Mouse (Mus musculus) neural tube, embryonic 14.5 days (tissue): ENCODE measurements at regions not wholly inside any gene's neighbourhood (a gene's known extent, or its start where the extent isn't known, plus 50 kb on each side); places are given as distances from the start of the nearest gene placed in this dataset.

Experiments
- ATAC-seq: fragments of 200-750 bp; cut with Nextera tagmentation; 2 replicates; pipeline ENCODE4 v1.8.0; 2017; ENCODE audit warnings: low read depth, mild to moderate bottlenecking, moderate TSS enrichment, moderate library complexity
- H3K27ac ChIP-seq: fragments of 300-500 bp; sonication (generic); 2 replicates; pipeline ENCODE4 v1.5.1; 2014; ENCODE audit warnings: low read depth, mild to moderate bottlenecking, control low read depth, low read length, moderate library complexity, mixed read lengths
- H3K27me3 ChIP-seq: fragments of 300-500 bp; sonication (generic); 2 replicates; pipeline ENCODE4 v1.6.1; 2014; ENCODE audit warnings: low read length; ENCODE audit not compliant: control insufficient read depth, insufficient read depth
- H3K36me3 ChIP-seq: fragments of 300-500 bp; sonication (generic); 2 replicates; pipeline ENCODE4 v1.6.1; 2014; ENCODE audit warnings: low read length, mixed read lengths; ENCODE audit not compliant: control insufficient read depth, insufficient read depth
- H3K4me1 ChIP-seq: fragments of 300-500 bp; sonication (generic); 2 replicates; pipeline ENCODE4 v1.6.1; 2014; ENCODE audit warnings: low read length; ENCODE audit not compliant: control insufficient read depth, insufficient read depth
- H3K4me2 ChIP-seq: fragments of 300-500 bp; sonication (generic); 2 replicates; pipeline ENCODE4 v1.6.1; 2014; ENCODE audit warnings: mild to moderate bottlenecking, low read depth, low read length, control low read depth
- H3K4me3 ChIP-seq: fragments of 300-500 bp; sonication (generic); 2 replicates; pipeline ENCODE4 v1.5.1; 2014; ENCODE audit warnings: low read depth, low read length, control low read depth, mixed read lengths
- H3K9ac ChIP-seq: fragments of 300-500 bp; sonication (generic); replicated peaks from 2 replicates; pipeline ENCODE4 v1.6.1; 2014; ENCODE audit warnings: low read depth, mild to moderate bottlenecking, control low read depth, low read length, mixed read lengths
- H3K9me3 ChIP-seq: fragments of 300-500 bp; sonication (generic); 2 replicates; pipeline ENCODE4 v1.6.1; 2016; ENCODE audit warnings: low read length; ENCODE audit not compliant: control insufficient read depth
- WGBS: fragments of 180-500 bp; shearing (Covaris S2); extraction: QIAGEN DNeasy Blood & Tissue Kit; methylation state at CpG from one replicate; pipeline ENCODE4 v1.1.7; 2014; 5-methylcytosine and 5-hydroxymethylcytosine counted together

DNA sequence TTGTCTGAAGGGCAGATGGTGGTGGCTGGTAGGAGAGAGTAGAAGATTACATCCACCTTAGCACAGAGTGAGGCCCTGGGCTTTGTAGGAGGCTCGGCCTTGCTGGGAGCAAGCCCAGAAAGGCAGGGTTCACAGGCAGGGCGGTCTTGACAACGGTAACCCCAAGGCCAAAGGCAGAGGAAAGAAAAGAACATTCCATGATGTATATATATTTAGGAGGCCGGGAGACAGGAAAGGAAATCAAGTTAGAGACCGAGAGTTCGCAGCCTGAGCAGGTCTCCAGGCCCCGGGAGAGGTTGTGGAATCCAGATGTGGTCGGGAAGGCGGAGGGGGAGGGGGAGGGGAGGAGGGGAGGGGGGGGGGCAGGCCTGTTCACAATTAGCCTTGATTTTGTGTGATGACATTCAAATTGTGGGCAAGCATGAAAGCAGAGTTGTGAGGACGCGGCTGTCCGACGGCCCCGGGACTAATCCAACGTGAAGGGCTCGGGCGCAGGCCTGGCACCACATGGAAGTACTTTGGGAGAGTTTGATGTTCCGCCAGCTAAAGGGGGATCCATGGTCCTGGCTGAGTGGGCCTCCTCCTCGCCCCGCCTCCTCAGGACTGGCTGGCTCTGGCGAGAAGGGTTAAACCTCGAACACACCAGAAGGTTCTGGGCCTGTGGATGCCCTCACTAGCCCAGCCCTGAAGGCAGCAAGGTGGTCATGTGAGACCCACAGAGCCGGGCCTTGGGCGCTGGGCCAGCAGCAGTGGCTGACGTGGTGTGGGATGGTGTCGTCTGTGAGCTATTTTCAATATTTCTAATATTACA lies 131.8 kb upstream of the Gm26897 start:
- Histone ChIP-seq H3K27me3 (no peaks in the 10 kb centered on the region), H3K36me3 (no peaks in the 10 kb centered on the region), H3K27ac (no peak overlapping the region), H3K9ac (no peak overlapping the region), H3K9me3 (no peaks in the 10 kb centered on the region), H3K4me1 (no peaks in the 10 kb centered on the region), H3K4me2 (no peak overlapping the region), H3K4me3 (no peak overlapping the region)
- WGBS = 79% methylated on average over 23 of the region's 26 CpGs
- no peak for ATAC-seq

DNA sequence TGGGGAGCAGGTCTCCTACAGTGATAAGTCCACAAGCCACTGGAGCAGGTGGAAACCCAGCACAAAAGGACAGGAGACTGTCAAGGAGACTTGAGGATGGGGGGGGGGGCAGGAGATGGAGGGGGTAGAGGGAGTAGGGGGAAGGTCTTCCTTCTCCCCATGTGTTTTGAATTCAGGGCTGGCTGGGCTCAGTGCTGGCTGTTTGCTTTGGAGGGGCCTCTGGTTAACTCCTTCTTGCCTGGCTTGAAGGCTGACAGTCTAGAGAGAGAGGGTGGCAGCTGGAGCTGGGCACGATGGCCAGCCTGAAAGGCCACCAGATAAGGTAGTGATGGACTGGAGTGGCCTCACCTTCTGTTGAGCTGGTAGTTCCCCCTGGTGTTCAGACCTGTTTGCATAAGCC lies 120.0 kb upstream of the Gm26897 start:
- no CpG with 5 or more reads among the region's 1 CpGs for WGBS
- no peak overlapping the region for H3K9ac ChIP-seq
- no peaks in the 10 kb centered on the region for H3K4me1 ChIP-seq
- no peaks in the 10 kb centered on the region for H3K9me3 ChIP-seq
- H3K4me3 ChIP-seq = no peak overlapping the region
- H3K27ac ChIP-seq = no peak overlapping the region
- no peak overlapping the region for H3K4me2 ChIP-seq
- no peaks in the 10 kb centered on the region for H3K27me3 ChIP-seq
- ATAC-seq = no peak
- H3K36me3 ChIP-seq = no peaks in the 10 kb centered on the region

DNA sequence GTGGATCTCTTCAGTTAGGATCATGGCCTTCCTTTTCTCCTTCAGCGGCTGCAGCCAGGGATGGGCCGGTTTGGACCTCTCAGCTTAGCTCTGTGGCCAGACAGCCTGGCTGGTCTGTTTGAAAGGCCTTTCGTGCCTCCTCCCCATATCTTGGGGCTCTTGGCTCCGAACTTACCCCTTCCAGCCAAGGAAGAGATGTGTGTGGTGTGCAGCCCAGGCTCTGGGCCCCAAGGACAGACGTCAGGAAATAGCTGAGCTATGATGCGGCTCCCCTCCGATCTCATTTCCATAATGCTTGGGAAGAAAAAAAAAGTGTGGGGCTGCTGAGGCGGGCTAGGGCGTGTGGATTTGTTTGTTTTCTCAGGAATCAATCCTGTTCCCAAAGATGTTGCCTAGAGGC lies 113.8 kb upstream of the Gm26897 start:
- Histone ChIP-seq H3K36me3 (no peaks in the 10 kb centered on the region), H3K9me3 (no peaks in the 10 kb centered on the region), H3K27ac (no peak overlapping the region), H3K27me3 (no peaks in the 10 kb centered on the region), H3K4me3 (no peak overlapping the region), H3K4me1 (no peaks in the 10 kb centered on the region), H3K4me2 (no peak overlapping the region), H3K9ac (no peak overlapping the region)
- ATAC-seq = no peak
- WGBS = 55% methylated on average over 8 of the region's 9 CpGs

DNA sequence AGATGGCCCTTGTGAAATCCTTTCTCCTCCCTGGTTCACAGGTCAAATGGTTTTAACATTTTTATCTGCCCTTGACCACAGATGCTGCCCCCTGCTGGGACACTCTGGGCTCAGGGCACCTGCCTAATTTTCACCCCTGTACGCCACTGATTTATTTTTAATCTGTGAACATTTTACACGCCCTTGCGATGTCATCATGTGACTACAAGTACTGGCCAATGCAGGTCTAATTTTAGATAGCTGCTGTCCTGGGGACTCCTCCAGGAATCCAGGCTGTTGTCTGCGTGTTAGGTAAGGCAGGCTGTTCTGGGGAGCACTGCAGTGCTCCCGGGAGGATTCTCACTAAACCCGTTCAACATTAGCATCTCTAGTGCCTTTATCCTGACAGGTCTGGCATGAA lies 113.1 kb upstream of the Gm26897 start:
- Histone ChIP-seq H3K4me1 (no peaks in the 10 kb centered on the region), H3K9ac (no peak overlapping the region), H3K9me3 (no peaks in the 10 kb centered on the region), H3K36me3 (no peaks in the 10 kb centered on the region), H3K27me3 (no peaks in the 10 kb centered on the region), H3K4me2 (no peak overlapping the region), H3K27ac (no peak overlapping the region), H3K4me3 (no peak overlapping the region)
- 65% methylated on average over 6 of the region's 6 CpGs for WGBS
- ATAC-seq = no peak

DNA sequence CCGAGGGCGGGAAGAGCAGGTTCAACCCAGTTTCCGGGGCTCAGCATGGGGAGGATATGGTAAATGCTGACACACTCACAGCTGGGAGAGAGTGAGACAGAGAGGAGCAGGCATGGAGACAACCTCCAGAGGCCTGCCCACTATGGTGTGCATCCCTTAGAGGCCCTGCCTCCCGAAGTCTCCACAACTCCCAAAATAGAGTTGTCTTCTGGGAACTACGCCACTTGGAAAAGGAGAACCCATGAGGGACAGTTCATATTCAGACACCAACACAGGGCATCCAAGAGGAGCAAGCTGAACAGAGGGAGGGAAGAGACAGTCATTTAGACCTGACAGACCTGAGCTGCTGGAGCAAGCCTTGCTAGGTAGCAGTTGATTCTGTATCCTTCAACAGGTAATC lies 111.2 kb upstream of the Gm26897 start:
- Histone ChIP-seq H3K27ac (no peak overlapping the region), H3K27me3 (no peaks in the 10 kb centered on the region), H3K36me3 (no peaks in the 10 kb centered on the region), H3K9me3 (no peaks in the 10 kb centered on the region), H3K4me1 (no peaks in the 10 kb centered on the region), H3K4me2 (no peak overlapping the region), H3K4me3 (no peak overlapping the region), H3K9ac (no peak overlapping the region)
- ATAC-seq = no peak
- 90% methylated on average over 5 of the region's 5 CpGs for WGBS

DNA sequence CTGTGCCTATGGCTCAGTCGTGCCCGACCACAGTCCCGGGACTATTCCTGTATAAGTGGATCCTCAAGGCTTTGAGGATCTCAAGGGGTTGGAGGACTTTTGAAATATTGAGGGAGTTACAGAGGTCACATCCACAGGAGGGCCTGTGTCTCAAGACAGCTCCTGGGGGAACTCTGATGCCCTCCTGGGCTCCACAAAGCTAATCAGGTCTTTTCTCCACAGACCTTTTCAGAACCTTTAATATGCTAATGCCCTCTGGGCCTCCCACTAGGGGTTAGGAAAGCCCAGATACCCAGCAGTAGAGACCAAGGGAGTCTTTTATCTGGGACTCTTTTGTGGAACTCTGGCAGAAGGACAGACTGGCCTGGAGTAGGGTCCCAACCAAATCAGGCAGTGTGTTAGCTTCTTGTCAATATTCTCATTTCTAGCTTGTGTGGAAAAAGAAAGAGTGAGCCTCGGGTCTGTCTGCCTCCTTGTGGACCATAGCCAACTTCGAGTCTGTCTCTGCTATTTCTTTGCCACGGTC lies 107.4 kb upstream of the Gm26897 start:
- Histone ChIP-seq H3K27me3 (no peaks in the 10 kb centered on the region), H3K27ac (no peak overlapping the region), H3K4me3 (no peak overlapping the region), H3K4me2 (no peak overlapping the region), H3K4me1 (no peaks in the 10 kb centered on the region), H3K9ac (no peak overlapping the region), H3K9me3 (no peaks in the 10 kb centered on the region), H3K36me3 (no peaks in the 10 kb centered on the region)
- no peak for ATAC-seq
- WGBS = 13% methylated on average over 6 of the region's 6 CpGs

DNA sequence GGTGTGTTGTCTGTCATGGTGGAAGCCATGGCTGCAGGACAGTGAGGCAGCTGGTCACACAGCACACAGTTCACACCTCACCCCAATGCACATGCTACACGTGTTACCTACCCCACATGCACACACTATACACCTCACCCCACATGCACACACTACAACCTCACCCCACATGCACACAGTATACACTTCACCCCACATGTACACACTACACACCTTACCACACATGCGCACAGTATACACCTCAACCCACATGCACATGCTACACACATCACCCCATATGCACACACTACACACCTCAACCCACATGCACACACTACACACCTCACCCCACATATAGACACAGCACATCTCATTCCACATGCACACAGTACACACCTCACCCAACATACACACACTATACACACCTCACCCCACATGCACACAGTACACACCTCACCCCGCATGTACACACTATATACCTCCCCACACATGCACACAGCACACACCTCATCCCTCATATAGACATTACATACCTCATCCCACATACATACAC lies 103.3 kb upstream of the Gm26897 start:
- H3K4me1 ChIP-seq = no peaks in the 10 kb centered on the region
- H3K9me3 ChIP-seq = no peaks in the 10 kb centered on the region
- no peak overlapping the region for H3K4me2 ChIP-seq
- no peak overlapping the region for H3K27ac ChIP-seq
- peak; percentile 33; the same call in 1 of the 2 replicates for ATAC-seq
- no peak overlapping the region for H3K4me3 ChIP-seq
- H3K27me3 ChIP-seq = no peaks in the 10 kb centered on the region
- no peak overlapping the region for H3K9ac ChIP-seq
- no peaks in the 10 kb centered on the region for H3K36me3 ChIP-seq
- 94% methylated on average over 3 of the region's 3 CpGs for WGBS

DNA sequence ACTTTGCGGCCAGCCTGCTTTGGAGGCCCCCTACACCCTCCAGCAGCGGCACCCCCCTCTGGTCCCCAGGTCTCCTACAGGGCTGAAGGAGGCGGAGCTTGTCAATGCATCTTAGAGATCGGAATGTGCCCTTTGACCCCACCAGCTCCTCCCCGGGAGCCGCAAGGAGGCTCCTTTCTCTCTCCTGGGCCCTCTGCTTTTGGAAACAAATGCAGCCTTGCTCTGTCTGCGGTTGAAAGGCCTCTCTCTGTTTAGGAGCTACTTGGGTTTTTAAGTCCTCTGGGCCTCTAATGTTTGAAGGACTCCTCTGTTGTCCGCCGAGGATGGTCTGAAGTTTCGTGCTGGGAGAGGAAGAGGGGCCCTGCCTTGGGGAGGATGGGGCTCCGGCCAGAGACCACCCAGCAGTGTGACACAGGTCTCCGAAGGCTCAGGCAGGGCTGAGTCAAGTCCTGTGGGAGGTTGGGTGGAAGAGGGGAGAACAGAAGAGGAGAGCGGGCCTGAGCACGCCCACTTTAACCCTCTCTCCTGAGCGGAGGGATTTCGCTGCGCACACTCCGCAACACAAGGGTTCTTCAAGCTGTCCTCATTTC lies 102.1 kb upstream of the Gm26897 start:
- Histone ChIP-seq H3K27me3 (no peaks in the 10 kb centered on the region), H3K9me3 (no peaks in the 10 kb centered on the region), H3K4me2 (no peak overlapping the region), H3K36me3 (no peaks in the 10 kb centered on the region), H3K27ac (no peak overlapping the region), H3K4me1 (no peaks in the 10 kb centered on the region), H3K4me3 (no peak overlapping the region), H3K9ac (no peak overlapping the region)
- WGBS = 10% methylated on average over 18 of the region's 18 CpGs
- ATAC-seq = no peak

DNA sequence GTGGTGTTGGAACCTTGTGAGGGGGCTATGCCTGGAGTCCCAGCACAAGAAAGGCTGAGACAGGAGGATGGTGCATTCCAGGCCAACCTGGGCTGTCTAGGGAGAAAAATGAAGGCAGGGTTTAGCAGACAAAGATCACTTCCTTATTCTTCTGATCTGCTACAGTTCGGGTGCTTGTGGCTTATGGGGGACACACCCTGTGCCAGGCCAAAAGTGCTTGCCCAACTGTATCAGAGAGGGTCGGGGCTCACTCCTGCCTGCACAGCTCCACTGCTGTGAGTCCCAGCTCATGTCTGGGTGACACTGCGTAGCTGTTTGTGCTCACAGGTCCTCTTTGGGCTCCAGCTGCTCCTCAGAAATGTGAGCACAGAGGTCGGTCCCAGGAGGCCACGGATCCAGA lies 98.6 kb upstream of the Gm26897 start:
- Histone ChIP-seq H3K4me2 (no peak overlapping the region), H3K27me3 (no peaks in the 10 kb centered on the region), H3K4me3 (no peak overlapping the region), H3K27ac (no peak overlapping the region), H3K36me3 (no peaks in the 10 kb centered on the region), H3K9me3 (no peaks in the 10 kb centered on the region), H3K4me1 (peaks cover 9% of the 10 kb centered on the region), H3K9ac (no peak overlapping the region)
- 79% methylated on average over 5 of the region's 5 CpGs for WGBS
- no peak for ATAC-seq
